Mouse (Mus musculus) midbrain, embryonic 15.5 days (tissue): ENCODE measurements around the gene 4930539E08Rik. TPM values are rescaled to one million over a fixed set of nuclear protein-coding genes. Genes with fewer than 3 reads are reported as not detected.

Experiments
- ATAC-seq: fragments of 200-750 bp; cut with Nextera tagmentation; replicated peaks from 2 replicates; pipeline ENCODE4 v1.8.0; 2017; ENCODE audit warnings: moderate TSS enrichment
- H3K27ac ChIP-seq: fragments of 300-500 bp; sonication (generic); 2 replicates; pipeline ENCODE4 v1.5.1; 2015; ENCODE audit warnings: mild to moderate bottlenecking, inconsistent platforms
- H3K27me3 ChIP-seq: fragments of 300-500 bp; sonication (generic); replicated peaks from 2 replicates; pipeline ENCODE4 v1.6.1; 2015; ENCODE audit warnings: inconsistent platforms
- H3K36me3 ChIP-seq: fragments of 300-500 bp; sonication (generic); replicated peaks from 2 replicates; pipeline ENCODE4 v1.6.1; 2015; ENCODE audit warnings: inconsistent platforms
- H3K4me1 ChIP-seq: fragments of 300-500 bp; sonication (generic); 2 replicates; pipeline ENCODE4 v1.6.1; 2015; ENCODE audit warnings: inconsistent platforms
- H3K4me2 ChIP-seq: fragments of 300-500 bp; sonication (generic); 2 replicates; pipeline ENCODE4 v1.6.1; 2015; ENCODE audit warnings: inconsistent platforms, mild to moderate bottlenecking, moderate library complexity
- H3K4me3 ChIP-seq: fragments of 300-500 bp; sonication (generic); 2 replicates; pipeline ENCODE4 v1.5.1; 2015; ENCODE audit warnings: mild to moderate bottlenecking, inconsistent platforms
- H3K9ac ChIP-seq: fragments of 300-500 bp; sonication (generic); 2 replicates; pipeline ENCODE4 v1.6.1; 2015; ENCODE audit warnings: mild to moderate bottlenecking, inconsistent platforms
- H3K9me3 ChIP-seq: fragments of 300-500 bp; sonication (generic); 2 replicates; pipeline ENCODE4 v1.6.1; 2016; ENCODE audit warnings: inconsistent platforms
- WGBS: fragments of 180-500 bp; shearing (Covaris S2); methylation state at CpG from one replicate; pipeline ENCODE4 v1.1.7; 2015; ENCODE audit warnings: mixed read lengths; 5-methylcytosine and 5-hydroxymethylcytosine counted together
- polyA plus RNA-seq: library from polyadenylated mRNA; unstranded; fragments of >200 nt; fragmentation: Nextera tagmentation; extraction: Ambion mirVana; gene quantifications from 2 replicates; pipeline ENCODE4 v1.2.1, GENCODE M21; 2015

The 4930539E08Rik gene
- polyA plus RNA-seq, 1 experiment from 2014 or later, result 2.5 TPM

- H3K36me3 ChIP-seq, result no peaks in the 10 kb centered on the region
- 13% methylated on average over 13 of the region's 13 CpGs for WGBS
- no peaks in the 10 kb centered on the region for H3K9me3 ChIP-seq
- no peaks in the 10 kb centered on the region for H3K27me3 ChIP-seq
- H3K4me3 ChIP-seq, result no peak overlapping the region
- no peak overlapping the region for H3K27ac ChIP-seq
- H3K4me2 ChIP-seq, result no peak overlapping the region
- peaks cover 8% of the 10 kb centered on the region for H3K4me1 ChIP-seq
- H3K9ac ChIP-seq, result no peak overlapping the region
- ATAC-seq, result no peak
These were observed 11.3 kb upstream of the 4930539E08Rik start for GRCm38 (mm10) chr17:28926380-28926779.

GRCm38 (mm10) chr17:28924957-28925595 is 10.0 kb upstream of the 4930539E08Rik start:
- H3K27ac ChIP-seq, result no peak overlapping the region
- no peaks in the 10 kb centered on the region; the same call in 1 of the 2 replicates for H3K4me1 ChIP-seq
- H3K4me2 ChIP-seq, result no peak overlapping the region
- no peaks in the 10 kb centered on the region for H3K9me3 ChIP-seq
- 81% methylated on average over 8 of the region's 8 CpGs for WGBS
- no peak overlapping the region for H3K9ac ChIP-seq
- H3K27me3 ChIP-seq, result no peaks in the 10 kb centered on the region
- no peak overlapping the region for H3K4me3 ChIP-seq
- H3K36me3 ChIP-seq, result no peaks in the 10 kb centered on the region
- ATAC-seq, result no peak

GRCm38 (mm10) chr17:28922096-28922495 is 7.0 kb upstream of the 4930539E08Rik start:
- Histone ChIP-seq H3K27ac (no peak overlapping the region), H3K4me3 (no peak overlapping the region), H3K4me2 (no peak overlapping the region), H3K4me1 (no peaks in the 10 kb centered on the region), H3K9me3 (no peaks in the 10 kb centered on the region), H3K27me3 (no peaks in the 10 kb centered on the region), H3K9ac (no peak overlapping the region), H3K36me3 (no peaks in the 10 kb centered on the region)
- WGBS, result 74% methylated on average over 6 of the region's 6 CpGs
- no peak for ATAC-seq

GRCm38 (mm10) chr17:28921086-28921485 is 6.0 kb upstream of the 4930539E08Rik start:
- no peaks in the 10 kb centered on the region for H3K27me3 ChIP-seq
- ATAC-seq, result no peak
- H3K9me3 ChIP-seq, result no peaks in the 10 kb centered on the region
- H3K36me3 ChIP-seq, result no peaks in the 10 kb centered on the region
- WGBS, result 66% methylated on average over 8 of the region's 8 CpGs
- H3K27ac ChIP-seq, result no peak overlapping the region
- H3K4me1 ChIP-seq, result no peaks in the 10 kb centered on the region
- no peak overlapping the region for H3K4me2 ChIP-seq
- H3K4me3 ChIP-seq, result no peak overlapping the region
- H3K9ac ChIP-seq, result no peak overlapping the region

- Histone ChIP-seq H3K4me3 (no peak overlapping the region), H3K9ac (no peak overlapping the region), H3K4me1 (no peaks in the 10 kb centered on the region), H3K27me3 (no peaks in the 10 kb centered on the region), H3K36me3 (no peaks in the 10 kb centered on the region), H3K9me3 (no peaks in the 10 kb centered on the region), H3K4me2 (no peak overlapping the region), H3K27ac (no peak overlapping the region)
- ATAC-seq, result no peak
- WGBS, result 80% methylated on average over 1 of the region's 1 CpGs
These were observed 1.4 kb upstream of the 4930539E08Rik start for GRCm38 (mm10) chr17:28916520-28916919.

- no peak for ATAC-seq
- Histone ChIP-seq H3K4me2 (no peak overlapping the region), H3K9me3 (no peaks in the 10 kb centered on the region), H3K27ac (no peak overlapping the region), H3K27me3 (no peaks in the 10 kb centered on the region), H3K36me3 (no peaks in the 10 kb centered on the region), H3K4me1 (no peaks in the 10 kb centered on the region; the same call in 1 of the 2 replicates), H3K9ac (no peak overlapping the region), H3K4me3 (no peak overlapping the region)
- 88% methylated on average over 6 of the region's 6 CpGs for WGBS
These were observed 1.2 kb downstream of the 4930539E08Rik start for GRCm38 (mm10) chr17:28913940-28914339.

GRCm38 (mm10) chr17:28913200-28913599 is 1.9 kb downstream of the 4930539E08Rik start:
- no peak overlapping the region for H3K9ac ChIP-seq
- H3K36me3 ChIP-seq, result no peaks in the 10 kb centered on the region
- H3K4me3 ChIP-seq, result no peak overlapping the region
- WGBS, result 71% methylated on average over 5 of the region's 5 CpGs
- H3K9me3 ChIP-seq, result no peaks in the 10 kb centered on the region
- no peak overlapping the region for H3K4me2 ChIP-seq
- H3K4me1 ChIP-seq, result no peaks in the 10 kb centered on the region; the same call in 1 of the 2 replicates
- no peak overlapping the region for H3K27ac ChIP-seq
- no peaks in the 10 kb centered on the region for H3K27me3 ChIP-seq
- ATAC-seq, result no peak

- no peak for ATAC-seq
- 24% methylated on average over 7 of the region's 7 CpGs for WGBS
- Histone ChIP-seq H3K27me3 (no peaks in the 10 kb centered on the region), H3K27ac (no peak overlapping the region), H3K9me3 (no peaks in the 10 kb centered on the region), H3K9ac (no peak overlapping the region), H3K36me3 (no peaks in the 10 kb centered on the region), H3K4me2 (no peak overlapping the region), H3K4me3 (no peak overlapping the region), H3K4me1 (peaks cover 8% of the 10 kb centered on the region)
These were observed 5.0 kb downstream of the 4930539E08Rik start for GRCm38 (mm10) chr17:28910139-28910538.

- Histone ChIP-seq H3K27ac (no peak overlapping the region), H3K9ac (no peak overlapping the region), H3K4me2 (peak overlapping the region; percentile 23), H3K27me3 (no peaks in the 10 kb centered on the region), H3K9me3 (no peaks in the 10 kb centered on the region), H3K36me3 (no peaks in the 10 kb centered on the region), H3K4me3 (no peak overlapping the region), H3K4me1 (peaks cover 15% of the 10 kb centered on the region)
- 10% methylated on average over 29 of the region's 29 CpGs for WGBS
- no peak for ATAC-seq
These were observed 5.7 kb downstream of the 4930539E08Rik start for GRCm38 (mm10) chr17:28909252-28909941.

- H3K4me3 ChIP-seq, result no peak overlapping the region
- H3K9ac ChIP-seq, result no peak overlapping the region
- H3K9me3 ChIP-seq, result no peaks in the 10 kb centered on the region
- 46% methylated on average over 7 of the region's 7 CpGs for WGBS
- peak overlapping the region; percentile 30; the same call in 1 of the 2 replicates for H3K27ac ChIP-seq
- ATAC-seq, result no peak
- no peak overlapping the region for H3K4me2 ChIP-seq
- H3K36me3 ChIP-seq, result no peaks in the 10 kb centered on the region
- no peaks in the 10 kb centered on the region for H3K27me3 ChIP-seq
- peaks cover 20% of the 10 kb centered on the region for H3K4me1 ChIP-seq
These were observed 7.2 kb downstream of the 4930539E08Rik start for GRCm38 (mm10) chr17:28907959-28908358.

- 56% methylated on average over 13 of the region's 13 CpGs for WGBS
- peak overlapping the region; percentile 91 for H3K27ac ChIP-seq
- H3K4me1 ChIP-seq, result peaks cover 20% of the 10 kb centered on the region
- peak overlapping the region; percentile 24 for H3K4me2 ChIP-seq
- no peaks in the 10 kb centered on the region for H3K9me3 ChIP-seq
- H3K4me3 ChIP-seq, result no peak overlapping the region
- no peak overlapping the region for H3K9ac ChIP-seq
- no peaks in the 10 kb centered on the region for H3K36me3 ChIP-seq
- peak; percentile 48 for ATAC-seq
- no peaks in the 10 kb centered on the region for H3K27me3 ChIP-seq
These were observed 9.7 kb downstream of the 4930539E08Rik start for GRCm38 (mm10) chr17:28905377-28905916.

- ATAC-seq, result peak; percentile 94
- WGBS, result 22% methylated on average over 23 of the region's 23 CpGs
- H3K9me3 ChIP-seq, result no peaks in the 10 kb centered on the region
- no peak overlapping the region for H3K4me3 ChIP-seq
- H3K9ac ChIP-seq, result peak overlapping the region; percentile 7; the same call in 1 of the 2 replicates
- H3K36me3 ChIP-seq, result no peaks in the 10 kb centered on the region
- H3K27ac ChIP-seq, result peak overlapping the region; percentile 91
- H3K4me1 ChIP-seq, result peaks cover 20% of the 10 kb centered on the region
- H3K4me2 ChIP-seq, result peak overlapping the region; percentile 24
- H3K27me3 ChIP-seq, result no peaks in the 10 kb centered on the region
These were observed 10.4 kb downstream of the 4930539E08Rik start for GRCm38 (mm10) chr17:28904546-28905376.
